Mouse (Mus musculus) limb, embryonic 15.5 days (tissue): ENCODE results near the gene Rimkla. TPM values are rescaled to one million over a fixed set of nuclear protein-coding genes. Genes with fewer than 3 reads are reported as not detected.
A peak's percentile ranks its signal among the peaks of the same experiment; 100 is the strongest.
"Not testable (repeated sequence)": the region's sequence is repeated elsewhere in the genome, so short reads cannot be mapped to it uniquely, and the experiment has no call there.

ENCODE experiments used
- ATAC-seq: fragments of 200-750 bp; cut with Nextera tagmentation; 2 replicates; pipeline ENCODE4 v1.8.0; 2017; ENCODE audit warnings: low read depth, moderate TSS enrichment; ENCODE audit not compliant: insufficient number of reproducible peaks, low FRiP score, low TSS enrichment
- H3K27ac ChIP-seq: fragments of 300-500 bp; sonication (generic); 2 replicates; pipeline ENCODE4 v1.5.1; 2015; ENCODE audit warnings: moderate library complexity, mild to moderate bottlenecking, inconsistent platforms
- H3K27me3 ChIP-seq: fragments of 300-500 bp; sonication (generic); 2 replicates; pipeline ENCODE4 v1.6.1; 2015; ENCODE audit warnings: inconsistent platforms
- H3K36me3 ChIP-seq: fragments of 300-500 bp; sonication (generic); 2 replicates; pipeline ENCODE4 v1.6.1; 2015; ENCODE audit warnings: inconsistent platforms
- H3K4me1 ChIP-seq: fragments of 300-500 bp; sonication (generic); 2 replicates; pipeline ENCODE4 v1.6.1; 2015; ENCODE audit warnings: inconsistent platforms
- H3K4me2 ChIP-seq: fragments of 300-500 bp; sonication (generic); 2 replicates; pipeline ENCODE4 v1.6.1; 2015; ENCODE audit warnings: mild to moderate bottlenecking, inconsistent platforms
- H3K4me3 ChIP-seq: fragments of 300-500 bp; sonication (generic); 2 replicates; pipeline ENCODE4 v1.5.1; 2015; ENCODE audit warnings: mild to moderate bottlenecking, inconsistent platforms
- H3K9ac ChIP-seq: fragments of 300-500 bp; sonication (generic); 2 replicates; pipeline ENCODE4 v1.6.1; 2015; ENCODE audit warnings: inconsistent platforms
- H3K9me3 ChIP-seq: fragments of 300-500 bp; sonication (generic); 2 replicates; pipeline ENCODE4 v1.6.1; 2016; ENCODE audit warnings: inconsistent platforms
- WGBS: fragments of 180-500 bp; shearing (Covaris S2); methylation state at CpG from one replicate; pipeline ENCODE4 v1.1.7; 2015; 5-methylcytosine and 5-hydroxymethylcytosine counted together
- polyA plus RNA-seq: library from polyadenylated mRNA; unstranded; fragments of >200 nt; fragmentation: Nextera tagmentation; extraction: Ambion mirVana; gene quantifications from 2 replicates; pipeline ENCODE4 v1.2.1, GENCODE M21; 2015

The Rimkla gene
- 0.42 and 0.56 TPM in 2 replicates for polyA plus RNA-seq

GRCm38 (mm10) chr4:119492291-119492932, at the start of gene Rimkla:
Gene Rimkla (minus strand): TSS chr4:119492628.
- Histone ChIP-seq H3K27me3 (peaks cover 26% of the 10 kb centered on the region), H3K36me3 (no peaks in the 10 kb centered on the region), H3K9ac (0 out of 2 replicates have a peak within 1 kb of the TSS, but pooled peaks have one; percentile 28), H3K4me3 (peak within 1 kb of the TSS; percentile 58), H3K9me3 (no peaks in the 10 kb centered on the region), H3K4me2 (peak within 1 kb of the TSS; percentile 95), H3K4me1 (peaks cover 9% of the 10 kb centered on the region), H3K27ac (no peak within 1 kb of the TSS)
- peak; percentile 55; the same call in 1 of the 2 replicates for ATAC-seq
- 0% methylated on average over 67 of the region's 77 CpGs for WGBS

- H3K27ac ChIP-seq = peak overlapping the region; percentile 98
- WGBS = 5% methylated on average over 10 of the region's 10 CpGs
- H3K36me3 ChIP-seq = no peaks in the 10 kb centered on the region
Measured at GRCm38 (mm10) chr4:119540533-119540890, 48.1 kb upstream of the Rimkla start.

GRCm38 (mm10) chr4:119539836-119540532, 47.6 kb upstream of the Rimkla start:
- no peaks in the 10 kb centered on the region for H3K36me3 ChIP-seq
- no peaks in the 10 kb centered on the region for H3K9me3 ChIP-seq
- H3K27me3 ChIP-seq = no peaks in the 10 kb centered on the region
- peak overlapping the region; percentile 85 for H3K4me3 ChIP-seq
- peak; percentile 81 for ATAC-seq
- H3K4me1 ChIP-seq = peaks cover 16% of the 10 kb centered on the region; the same call in 1 of the 2 replicates
- peak overlapping the region; percentile 90 for H3K9ac ChIP-seq
- H3K4me2 ChIP-seq = peak overlapping the region; percentile 65
- peak overlapping the region; percentile 98 for H3K27ac ChIP-seq
- under 1% methylated on average over 37 of the region's 76 CpGs for WGBS

More at GRCm38 (mm10) chr4:119540533-119540890, 48.1 kb upstream of the Rimkla start:
- no peak for ATAC-seq
- peak overlapping the region; percentile 85 for H3K4me3 ChIP-seq
- H3K9ac ChIP-seq = peak overlapping the region; percentile 90; the same call in 1 of the 2 replicates
- H3K4me2 ChIP-seq = peak overlapping the region; percentile 65
- H3K4me1 ChIP-seq = peaks cover 16% of the 10 kb centered on the region; the same call in 1 of the 2 replicates
- H3K9me3 ChIP-seq = no peaks in the 10 kb centered on the region
- H3K27me3 ChIP-seq = no peaks in the 10 kb centered on the region

GRCm38 (mm10) chr4:119539031-119539824, 46.8 kb upstream of the Rimkla start, which contains the start of gene Frg2f1:
Gene Frg2f1 (minus strand): TSS chr4:119539529.
- Histone ChIP-seq H3K9ac (peak within 1 kb of the TSS; percentile 90), H3K4me3 (peak within 1 kb of the TSS; percentile 85), H3K27me3 (no peaks in the 10 kb centered on the region), H3K4me1 (peaks cover 16% of the 10 kb centered on the region; the same call in 1 of the 2 replicates), H3K4me2 (peak within 1 kb of the TSS; percentile 65), H3K36me3 (no peaks in the 10 kb centered on the region), H3K27ac (peak within 1 kb of the TSS; percentile 98), H3K9me3 (no peaks in the 10 kb centered on the region)
- under 1% methylated on average over 78 of the region's 85 CpGs for WGBS
- peak; percentile 92 for ATAC-seq

- no peak overlapping the region for H3K4me3 ChIP-seq
- 78% methylated on average over 4 of the region's 4 CpGs for WGBS
- H3K27ac ChIP-seq = no peak overlapping the region
- H3K36me3 ChIP-seq = no peaks in the 10 kb centered on the region
- no peaks in the 10 kb centered on the region for H3K9me3 ChIP-seq
- peaks cover 16% of the 10 kb centered on the region; the same call in 1 of the 2 replicates for H3K4me1 ChIP-seq
- no peaks in the 10 kb centered on the region for H3K27me3 ChIP-seq
- no peak overlapping the region for H3K9ac ChIP-seq
- H3K4me2 ChIP-seq = no peak overlapping the region
- ATAC-seq = no peak
Measured at GRCm38 (mm10) chr4:119537436-119537835, 45.0 kb upstream of the Rimkla start.

GRCm38 (mm10) chr4:119536615-119537014, 44.2 kb upstream of the Rimkla start, which contains the start of gene Foxj3:
Gene Foxj3 (plus strand): TSS chr4:119537004.
- H3K4me2 ChIP-seq, H3K9me3 ChIP-seq, H3K36me3 ChIP-seq, ATAC-seq, H3K4me3 ChIP-seq, H3K27me3 ChIP-seq, H3K9ac ChIP-seq, H3K27ac ChIP-seq: not testable (repeated sequence)
- H3K4me1 ChIP-seq = peaks cover 16% of the 10 kb centered on the region; the same call in 1 of the 2 replicates
- 84% methylated on average over 4 of the region's 4 CpGs for WGBS

GRCm38 (mm10) chr4:119535103-119535502, 42.7 kb upstream of the Rimkla start:
- Histone ChIP-seq H3K27me3 (no peaks in the 10 kb centered on the region), H3K9me3 (no peaks in the 10 kb centered on the region), H3K4me3 (no peak overlapping the region), H3K4me1 (0 out of 2 replicates have a peak, but pooled peaks cover 6% of the 10 kb centered on the region), H3K27ac (no peak overlapping the region), H3K4me2 (no peak overlapping the region), H3K9ac (no peak overlapping the region), H3K36me3 (no peaks in the 10 kb centered on the region)
- 69% methylated on average over 4 of the region's 4 CpGs for WGBS
- no peak for ATAC-seq

- WGBS = 75% methylated on average over 2 of the region's 2 CpGs
- Histone ChIP-seq H3K27me3 (no peaks in the 10 kb centered on the region), H3K9me3 (no peaks in the 10 kb centered on the region), H3K4me3 (no peak overlapping the region), H3K36me3 (no peaks in the 10 kb centered on the region), H3K27ac (no peak overlapping the region), H3K4me2 (no peak overlapping the region), H3K9ac (no peak overlapping the region), H3K4me1 (no peaks in the 10 kb centered on the region)
- ATAC-seq = no peak
Measured at GRCm38 (mm10) chr4:119531813-119532212, 39.4 kb upstream of the Rimkla start.

- Histone ChIP-seq H3K4me3 (no peak overlapping the region), H3K9me3 (no peaks in the 10 kb centered on the region), H3K4me2 (no peak overlapping the region), H3K27ac (no peak overlapping the region), H3K4me1 (no peaks in the 10 kb centered on the region), H3K36me3 (no peaks in the 10 kb centered on the region), H3K9ac (no peak overlapping the region), H3K27me3 (no peaks in the 10 kb centered on the region)
- ATAC-seq = no peak
Measured at GRCm38 (mm10) chr4:119526329-119526845, 34.0 kb upstream of the Rimkla start.

GRCm38 (mm10) chr4:119524466-119524865, 32.0 kb upstream of the Rimkla start:
- no peaks in the 10 kb centered on the region for H3K27me3 ChIP-seq
- H3K4me2 ChIP-seq = no peak overlapping the region
- H3K9ac ChIP-seq = no peak overlapping the region
- no peak overlapping the region for H3K4me3 ChIP-seq
- H3K36me3 ChIP-seq = no peaks in the 10 kb centered on the region
- no peak for ATAC-seq
- no peak overlapping the region for H3K27ac ChIP-seq
- WGBS = 85% methylated on average over 2 of the region's 2 CpGs
- H3K4me1 ChIP-seq = no peaks in the 10 kb centered on the region
- no peaks in the 10 kb centered on the region for H3K9me3 ChIP-seq

GRCm38 (mm10) chr4:119524010-119524409, 31.6 kb upstream of the Rimkla start:
- no peak for ATAC-seq
- no peaks in the 10 kb centered on the region for H3K9me3 ChIP-seq
- WGBS = 75% methylated on average over 1 of the region's 1 CpGs

More at GRCm38 (mm10) chr4:119524010-119524409, 31.6 kb upstream of the Rimkla start:
- Histone ChIP-seq H3K4me3 (no peak overlapping the region), H3K4me2 (no peak overlapping the region), H3K27me3 (no peaks in the 10 kb centered on the region), H3K36me3 (no peaks in the 10 kb centered on the region), H3K4me1 (no peaks in the 10 kb centered on the region), H3K9ac (no peak overlapping the region), H3K27ac (no peak overlapping the region)
